Mouse (Mus musculus) intestine, embryonic 14.5 days (tissue): ENCODE measurements around the gene Ezr. TPM values are rescaled to one million over a fixed set of nuclear protein-coding genes. Genes with fewer than 3 reads are reported as not detected.
A peak's percentile ranks its signal among the peaks of the same experiment; 100 is the strongest.

ENCODE experiments used
- ATAC-seq: fragments of 200-750 bp; cut with Nextera tagmentation; replicated peaks from 2 replicates; pipeline ENCODE4 v1.8.0; 2017; ENCODE audit warnings: low read depth, moderate number of reproducible peaks, moderate TSS enrichment, moderate library complexity; ENCODE audit not compliant: low FRiP score, low TSS enrichment
- DNase-seq: peaks from one replicate; pipeline ENCODE4 v3.0.0-alpha.2; 2018; ENCODE audit warnings: low spot score
- H3K27ac ChIP-seq: fragments of 300-500 bp; sonication (generic); 2 replicates; pipeline ENCODE4 v1.5.1; 2014; ENCODE audit warnings: low read depth, mild to moderate bottlenecking, control low read depth
- H3K27me3 ChIP-seq: fragments of 300-500 bp; sonication (generic); replicated peaks from 2 replicates; pipeline ENCODE4 v1.6.1; 2014; ENCODE audit warnings: low read length, control low read depth; ENCODE audit not compliant: control insufficient read depth, insufficient read depth
- H3K36me3 ChIP-seq: fragments of 300-500 bp; sonication (generic); 2 replicates; pipeline ENCODE4 v1.6.1; 2014; ENCODE audit warnings: low read length, control low read depth; ENCODE audit not compliant: control insufficient read depth, insufficient read depth
- H3K4me1 ChIP-seq: fragments of 300-500 bp; sonication (generic); replicated peaks from 2 replicates; pipeline ENCODE4 v1.6.1; 2014; ENCODE audit warnings: low read length, control low read depth, mixed read lengths; ENCODE audit not compliant: control insufficient read depth, insufficient read depth
- H3K4me2 ChIP-seq: fragments of 300-500 bp; sonication (generic); 2 replicates; pipeline ENCODE4 v1.6.1; 2014; ENCODE audit warnings: low read length
- H3K4me3 ChIP-seq: fragments of 300-500 bp; sonication (generic); 2 replicates; pipeline ENCODE4 v1.5.1; 2014; ENCODE audit warnings: low read depth, low read length, control low read depth, mixed read lengths
- H3K9ac ChIP-seq: fragments of 300-500 bp; sonication (generic); 2 replicates; pipeline ENCODE4 v1.6.1; 2014; ENCODE audit warnings: mild to moderate bottlenecking, low read length
- H3K9me3 ChIP-seq: fragments of 300-500 bp; sonication (generic); 2 replicates; pipeline ENCODE4 v1.6.1; 2016; ENCODE audit warnings: low read length, control low read depth; ENCODE audit not compliant: control insufficient read depth
- WGBS: fragments of 180-500 bp; shearing (Covaris S2); extraction: QIAGEN DNeasy Blood & Tissue Kit; methylation state at CpG from one replicate; pipeline ENCODE4 v1.1.7; 2014; 5-methylcytosine and 5-hydroxymethylcytosine counted together
- polyA plus RNA-seq: library from polyadenylated mRNA; unstranded; fragments of >200 nt; fragmentation: Nextera tagmentation; extraction: Ambion mirVana; gene quantifications from 2 replicates; pipeline ENCODE4 v1.2.1, GENCODE M21; 2014

The Ezr gene
- polyA plus RNA-seq, 1 experiment from 2014 or later = 176 TPM

DNA sequence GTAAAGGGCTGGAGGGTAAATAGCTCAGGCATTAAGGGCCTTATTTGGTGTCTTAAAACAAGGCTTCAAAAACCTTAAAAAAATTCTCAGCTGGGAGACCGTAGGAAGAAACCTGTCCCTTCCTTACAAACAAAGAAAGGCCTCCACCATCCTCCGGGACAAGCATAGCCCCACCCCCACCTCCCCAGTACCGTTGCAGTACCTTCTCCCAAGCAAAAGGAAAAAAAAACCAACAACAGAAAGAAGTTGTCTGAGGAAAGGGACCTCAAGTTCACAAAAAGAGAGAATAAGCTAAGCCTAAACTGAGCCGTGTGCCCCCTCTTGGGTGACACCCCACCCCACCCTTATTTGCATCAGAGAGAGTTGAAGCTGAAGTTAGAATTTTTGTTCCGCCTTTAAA, 6.0 kb downstream of the Ezr start:
- Histone ChIP-seq H3K9ac (no peak overlapping the region), H3K27me3 (peaks cover 4% of the 10 kb centered on the region; the same call in 1 of the 2 replicates), H3K9me3 (no peaks in the 10 kb centered on the region), H3K4me2 (no peak overlapping the region), H3K36me3 (no peaks in the 10 kb centered on the region), H3K4me3 (no peak overlapping the region), H3K4me1 (peaks cover 18% of the 10 kb centered on the region), H3K27ac (no peak overlapping the region)
- ATAC-seq (no peak), DNase-seq (no peak)
- 40% methylated on average over 5 of the region's 5 CpGs for WGBS

DNA sequence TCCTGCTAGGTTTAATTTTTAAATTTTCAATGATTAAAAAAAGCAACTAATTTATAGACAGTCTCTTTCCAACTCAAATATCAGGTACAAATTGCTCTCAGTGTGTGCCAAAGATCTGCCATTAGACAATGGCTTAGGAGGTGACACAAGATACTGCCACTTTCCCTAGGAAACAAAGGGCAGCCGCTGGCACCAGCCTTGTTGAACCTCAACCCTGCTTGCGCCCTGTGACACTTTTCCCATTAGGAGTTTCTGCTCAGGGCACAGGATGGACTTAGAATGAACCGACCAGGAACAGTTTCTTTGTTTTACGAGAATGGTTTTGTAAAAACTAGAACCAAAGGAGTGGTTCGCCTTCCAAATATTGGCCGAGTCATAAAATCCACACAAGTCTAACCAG, 6.5 kb downstream of the Ezr start:
- H3K4me2 ChIP-seq = no peak overlapping the region
- H3K27ac ChIP-seq = no peak overlapping the region
- no peaks in the 10 kb centered on the region for H3K9me3 ChIP-seq
- WGBS = 61% methylated on average over 6 of the region's 6 CpGs
- no peak overlapping the region for H3K9ac ChIP-seq
- H3K36me3 ChIP-seq = no peaks in the 10 kb centered on the region
- ATAC-seq (no peak), DNase-seq (no peak)
- H3K4me1 ChIP-seq = peaks cover 18% of the 10 kb centered on the region
- H3K27me3 ChIP-seq = peaks cover 2% of the 10 kb centered on the region; the same call in 1 of the 2 replicates
- H3K4me3 ChIP-seq = no peak overlapping the region

DNA sequence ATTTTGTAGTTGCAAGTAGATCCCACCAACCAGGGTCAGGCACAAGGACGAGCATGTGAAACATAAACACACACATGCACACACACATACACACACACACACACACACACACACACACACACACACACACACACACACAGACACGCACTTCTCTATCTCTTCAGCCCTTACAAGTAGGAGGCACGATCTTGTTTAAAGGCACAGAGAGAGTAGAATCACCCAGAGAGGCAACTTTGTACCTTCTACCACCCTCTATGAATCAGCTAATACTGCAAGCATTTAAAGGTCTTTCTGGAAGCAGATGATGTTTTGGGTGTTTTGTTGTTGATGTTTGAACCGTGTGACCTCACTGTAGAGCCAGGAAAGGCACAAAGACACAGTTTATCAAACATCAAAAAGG, 6.9 kb downstream of the Ezr start:
- Histone ChIP-seq H3K4me2 (no peak overlapping the region), H3K9me3 (no peaks in the 10 kb centered on the region), H3K4me1 (peaks cover 18% of the 10 kb centered on the region), H3K27ac (no peak overlapping the region), H3K36me3 (no peaks in the 10 kb centered on the region), H3K9ac (no peak overlapping the region), H3K27me3 (no peaks in the 10 kb centered on the region), H3K4me3 (no peak overlapping the region)
- ATAC-seq = no peak
- DNase-seq = no peak
- 70% methylated on average over 4 of the region's 4 CpGs for WGBS

DNA sequence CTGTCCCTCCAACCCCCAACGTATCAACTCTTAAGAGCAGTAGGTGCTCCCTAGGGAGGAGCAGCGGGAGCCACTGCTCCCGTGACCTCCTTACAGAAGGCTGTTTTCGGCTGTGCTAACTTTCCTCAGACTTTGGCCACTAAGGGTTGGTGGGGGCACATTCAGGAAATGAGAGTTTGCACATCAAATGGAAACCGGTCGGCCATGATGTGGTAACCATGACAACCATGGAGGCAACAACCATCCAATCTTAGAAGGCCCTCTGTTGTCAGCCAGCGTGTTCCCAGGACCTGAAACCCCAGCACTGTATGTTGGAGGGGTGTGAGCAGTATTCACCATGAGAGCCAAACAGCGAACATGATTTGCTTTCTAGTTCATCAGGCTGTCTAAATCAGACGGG, 7.4 kb downstream of the Ezr start:
- Histone ChIP-seq H3K4me1 (peaks cover 18% of the 10 kb centered on the region), H3K4me2 (no peak overlapping the region), H3K9ac (no peak overlapping the region), H3K36me3 (no peaks in the 10 kb centered on the region), H3K4me3 (no peak overlapping the region), H3K27me3 (no peaks in the 10 kb centered on the region), H3K9me3 (no peaks in the 10 kb centered on the region), H3K27ac (no peak overlapping the region)
- WGBS = 86% methylated on average over 9 of the region's 9 CpGs
- no peak for ATAC-seq
- no peak for DNase-seq

GRCm38 (mm10) chr17:6773249-6773966, 9.2 kb downstream of the Ezr start:
- ATAC-seq (no peak), DNase-seq (no peak)
- Histone ChIP-seq H3K4me1 (peaks cover 10% of the 10 kb centered on the region), H3K36me3 (no peaks in the 10 kb centered on the region), H3K27me3 (no peaks in the 10 kb centered on the region), H3K4me3 (no peak overlapping the region), H3K4me2 (no peak overlapping the region), H3K27ac (no peak overlapping the region), H3K9ac (no peak overlapping the region), H3K9me3 (no peaks in the 10 kb centered on the region)
- WGBS = 70% methylated on average over 14 of the region's 14 CpGs

GRCm38 (mm10) chr17:6772490-6772773, 10.2 kb downstream of the Ezr start:
- ATAC-seq = no peak
- no peak overlapping the region for H3K4me3 ChIP-seq
- H3K27ac ChIP-seq = no peak overlapping the region
- H3K27me3 ChIP-seq = no peaks in the 10 kb centered on the region
- 67% methylated on average over 5 of the region's 5 CpGs for WGBS
- H3K9me3 ChIP-seq = no peaks in the 10 kb centered on the region
- no peak for DNase-seq
- no peaks in the 10 kb centered on the region for H3K36me3 ChIP-seq
- no peak overlapping the region for H3K9ac ChIP-seq
- H3K4me2 ChIP-seq = no peak overlapping the region
- peaks cover 4% of the 10 kb centered on the region for H3K4me1 ChIP-seq

DNA sequence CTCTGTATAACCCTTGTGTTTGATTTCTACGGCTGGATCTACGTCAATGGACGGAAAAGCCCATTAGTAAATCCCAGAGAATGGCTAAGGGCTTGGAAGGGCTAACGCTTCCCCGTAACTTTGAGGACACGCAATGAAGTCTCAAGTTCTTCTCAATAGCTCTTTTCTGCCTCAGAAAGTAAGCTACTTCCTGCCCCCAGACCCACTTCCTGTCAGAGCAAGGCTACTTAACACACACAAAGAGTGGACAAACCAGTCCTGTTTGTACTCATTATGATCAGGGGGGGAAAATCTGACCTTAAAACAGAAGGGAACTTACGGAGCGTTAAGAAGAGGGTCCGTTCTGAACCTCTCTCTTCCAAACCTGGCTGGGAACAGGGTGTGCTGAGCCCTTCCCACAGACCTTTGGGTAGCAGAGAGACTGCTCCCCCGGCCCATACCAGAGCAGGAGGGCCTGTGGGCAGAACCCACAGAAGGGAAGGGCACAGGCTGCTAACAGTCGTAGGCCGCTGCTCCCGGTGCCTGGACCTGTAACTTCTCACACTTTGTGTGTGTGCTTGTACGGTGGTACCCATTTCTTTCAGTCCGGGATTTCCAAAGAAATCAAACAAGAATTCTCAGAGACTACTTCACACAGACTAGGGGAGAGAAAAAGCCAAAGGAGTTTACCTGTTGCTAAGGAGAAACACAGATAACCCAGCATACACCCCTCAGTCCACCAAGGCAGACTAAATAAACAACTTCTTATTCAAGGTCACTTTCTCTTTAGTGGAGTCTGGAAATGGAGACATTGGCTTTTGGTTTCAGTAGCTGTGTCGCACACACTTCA, 10.7 kb downstream of the Ezr start:
- no peaks in the 10 kb centered on the region for H3K27me3 ChIP-seq
- H3K4me3 ChIP-seq = no peak overlapping the region
- 69% methylated on average over 16 of the region's 16 CpGs for WGBS
- H3K36me3 ChIP-seq = no peaks in the 10 kb centered on the region
- H3K9me3 ChIP-seq = no peaks in the 10 kb centered on the region
- ATAC-seq (no peak), DNase-seq (no peak)
- H3K4me2 ChIP-seq = no peak overlapping the region
- no peaks in the 10 kb centered on the region; the same call in none of the 2 replicates for H3K4me1 ChIP-seq
- peak overlapping the region; percentile 25; the same call in 1 of the 2 replicates for H3K27ac ChIP-seq
- no peak overlapping the region for H3K9ac ChIP-seq

GRCm38 (mm10) chr17:6769602-6770001, 13.0 kb downstream of the Ezr start:
- Histone ChIP-seq H3K4me1 (peaks cover 10% of the 10 kb centered on the region), H3K4me3 (no peak overlapping the region), H3K27ac (no peak overlapping the region), H3K27me3 (no peaks in the 10 kb centered on the region), H3K9ac (no peak overlapping the region), H3K4me2 (no peak overlapping the region), H3K9me3 (no peaks in the 10 kb centered on the region), H3K36me3 (no peaks in the 10 kb centered on the region)
- no peak for DNase-seq
- 27% methylated on average over 4 of the region's 4 CpGs for WGBS
- ATAC-seq = no peak
